Mouse (Mus musculus) forebrain, embryonic 13.5 days (tissue): ENCODE measurements at regions not wholly inside any gene's neighbourhood (a gene's known extent, or its start where the extent isn't known, plus 50 kb on each side); places are given as distances from the start of the nearest gene placed in this dataset.
"Not testable (repeated sequence)": the region's sequence is repeated elsewhere in the genome, so short reads cannot be mapped to it uniquely, and the experiment has no call there.

Source experiments
- ATAC-seq: fragments of 200-750 bp; cut with Nextera tagmentation; 2 replicates; pipeline ENCODE4 v1.8.0; 2017
- H3K27ac ChIP-seq: fragments of 300-500 bp; sonication (generic); 2 replicates; pipeline ENCODE4 v1.5.1; 2015; ENCODE audit warnings: inconsistent platforms, mild to moderate bottlenecking, moderate library complexity
- H3K27me3 ChIP-seq: fragments of 300-500 bp; sonication (generic); 2 replicates; pipeline ENCODE4 v1.6.1; 2015; ENCODE audit warnings: mild to moderate bottlenecking, inconsistent platforms
- H3K36me3 ChIP-seq: fragments of 300-500 bp; sonication (generic); 2 replicates; pipeline ENCODE4 v1.6.1; 2015; ENCODE audit warnings: mild to moderate bottlenecking, inconsistent platforms; ENCODE audit not compliant: poor library complexity, severe bottlenecking
- H3K4me1 ChIP-seq: fragments of 300-500 bp; sonication (generic); 2 replicates; pipeline ENCODE4 v1.6.1; 2015; ENCODE audit warnings: inconsistent platforms
- H3K4me2 ChIP-seq: fragments of 300-500 bp; sonication (generic); 2 replicates; pipeline ENCODE4 v1.6.1; 2015; ENCODE audit warnings: inconsistent platforms, mild to moderate bottlenecking, moderate library complexity
- H3K4me3 ChIP-seq: fragments of 300-500 bp; sonication (generic); 2 replicates; pipeline ENCODE4 v1.5.1; 2015; ENCODE audit warnings: mild to moderate bottlenecking, inconsistent platforms
- H3K9ac ChIP-seq: fragments of 300-500 bp; sonication (generic); 2 replicates; pipeline ENCODE4 v1.6.1; 2015; ENCODE audit warnings: mild to moderate bottlenecking, inconsistent platforms
- H3K9me3 ChIP-seq: fragments of 300-500 bp; sonication (generic); replicated peaks from 2 replicates; pipeline ENCODE4 v1.6.1; 2016; ENCODE audit warnings: inconsistent platforms
- WGBS: fragments of 180-500 bp; shearing (Covaris S2); methylation state at CpG from one replicate; pipeline ENCODE4 v1.1.7; 2015; 5-methylcytosine and 5-hydroxymethylcytosine counted together

GRCm38 (mm10) chr17:62161457-62161856 is 719.7 kb downstream of the Efna5 start:
- 91% methylated on average over 1 of the region's 1 CpGs for WGBS
- H3K4me1 ChIP-seq: no peaks in the 10 kb centered on the region
- no peak overlapping the region for H3K4me3 ChIP-seq
- H3K36me3 ChIP-seq: no peaks in the 10 kb centered on the region
- no peak overlapping the region for H3K27ac ChIP-seq
- H3K27me3 ChIP-seq: no peaks in the 10 kb centered on the region
- no peak for ATAC-seq
- no peaks in the 10 kb centered on the region for H3K9me3 ChIP-seq
- no peak overlapping the region for H3K4me2 ChIP-seq
- no peak overlapping the region for H3K9ac ChIP-seq

- Histone ChIP-seq H3K27ac (no peak overlapping the region), H3K36me3 (no peaks in the 10 kb centered on the region), H3K9me3 (no peaks in the 10 kb centered on the region), H3K4me3 (no peak overlapping the region), H3K4me2 (no peak overlapping the region), H3K27me3 (no peaks in the 10 kb centered on the region), H3K9ac (no peak overlapping the region), H3K4me1 (no peaks in the 10 kb centered on the region)
- ATAC-seq: no peak
- 86% methylated on average over 2 of the region's 2 CpGs for WGBS
These were observed 720.8 kb downstream of the Efna5 start for GRCm38 (mm10) chr17:62160301-62160700.

- no peak overlapping the region for H3K4me3 ChIP-seq
- no peak; the same call in 1 of the 2 replicates for ATAC-seq
- no peaks in the 10 kb centered on the region for H3K9me3 ChIP-seq
These were observed 746.1 kb downstream of the Efna5 start for GRCm38 (mm10) chr17:62135050-62135449.

GRCm38 (mm10) chr17:62111703-62112102 is 769.4 kb downstream of the Efna5 start:
- not testable (repeated sequence) for ATAC-seq, H3K27me3 ChIP-seq, H3K9me3 ChIP-seq, H3K27ac ChIP-seq, H3K36me3 ChIP-seq, H3K4me1 ChIP-seq, H3K4me3 ChIP-seq, H3K9ac ChIP-seq, H3K4me2 ChIP-seq
- WGBS: 94% methylated on average over 3 of the region's 3 CpGs

More at GRCm38 (mm10) chr17:62135050-62135449, 746.1 kb downstream of the Efna5 start:
- Histone ChIP-seq H3K27ac (no peak overlapping the region), H3K36me3 (no peaks in the 10 kb centered on the region), H3K4me2 (no peak overlapping the region), H3K9ac (no peak overlapping the region), H3K4me1 (no peaks in the 10 kb centered on the region), H3K27me3 (no peaks in the 10 kb centered on the region)
- WGBS: 31% methylated on average over 3 of the region's 3 CpGs

- Histone ChIP-seq H3K4me3 (no peak overlapping the region), H3K9ac (no peak overlapping the region), H3K4me2 (no peak overlapping the region), H3K9me3 (no peaks in the 10 kb centered on the region), H3K36me3 (no peaks in the 10 kb centered on the region), H3K4me1 (no peaks in the 10 kb centered on the region), H3K27me3 (no peaks in the 10 kb centered on the region), H3K27ac (no peak overlapping the region)
- ATAC-seq: no peak
These were observed 772.1 kb downstream of the Efna5 start for GRCm38 (mm10) chr17:62109052-62109451.

- H3K4me3 ChIP-seq: no peak overlapping the region
- 56% methylated on average over 4 of the region's 4 CpGs for WGBS
- no peaks in the 10 kb centered on the region for H3K9me3 ChIP-seq
- no peaks in the 10 kb centered on the region for H3K36me3 ChIP-seq
- no peaks in the 10 kb centered on the region for H3K27me3 ChIP-seq
- H3K4me1 ChIP-seq: no peaks in the 10 kb centered on the region
- no peak overlapping the region for H3K4me2 ChIP-seq
- H3K9ac ChIP-seq: no peak overlapping the region
- H3K27ac ChIP-seq: no peak overlapping the region
- ATAC-seq: no peak
These were observed 797.8 kb downstream of the Efna5 start for GRCm38 (mm10) chr17:62083281-62083680.

- Histone ChIP-seq H3K9ac (no peak overlapping the region), H3K36me3 (no peaks in the 10 kb centered on the region), H3K4me2 (no peak overlapping the region), H3K9me3 (no peaks in the 10 kb centered on the region), H3K4me1 (no peaks in the 10 kb centered on the region; the same call in 1 of the 2 replicates), H3K27ac (no peak overlapping the region), H3K4me3 (no peak overlapping the region), H3K27me3 (no peaks in the 10 kb centered on the region)
- WGBS: 52% methylated on average over 7 of the region's 7 CpGs
- ATAC-seq: peak; percentile 43; the same call in 1 of the 2 replicates
These were observed 803.5 kb downstream of the Efna5 start for GRCm38 (mm10) chr17:62077604-62078003.

GRCm38 (mm10) chr17:62064939-62065338 is 816.2 kb downstream of the Efna5 start:
- Histone ChIP-seq H3K9ac (no peak overlapping the region), H3K36me3 (no peaks in the 10 kb centered on the region), H3K4me1 (no peaks in the 10 kb centered on the region), H3K9me3 (no peaks in the 10 kb centered on the region), H3K27me3 (no peaks in the 10 kb centered on the region), H3K27ac (no peak overlapping the region), H3K4me2 (no peak overlapping the region), H3K4me3 (no peak overlapping the region)
- 89% methylated on average over 1 of the region's 1 CpGs for WGBS
- no peak for ATAC-seq

- Histone ChIP-seq H3K4me3 (no peak overlapping the region), H3K27me3 (no peaks in the 10 kb centered on the region), H3K36me3 (no peaks in the 10 kb centered on the region), H3K4me1 (no peaks in the 10 kb centered on the region), H3K9ac (no peak overlapping the region), H3K4me2 (no peak overlapping the region), H3K27ac (no peak overlapping the region), H3K9me3 (no peaks in the 10 kb centered on the region)
- WGBS: 79% methylated on average over 3 of the region's 3 CpGs
- no peak for ATAC-seq
These were observed 823.1 kb downstream of the Efna5 start for GRCm38 (mm10) chr17:62058016-62058415.

GRCm38 (mm10) chr17:62054801-62055200 is 826.3 kb downstream of the Efna5 start:
- no peaks in the 10 kb centered on the region for H3K4me1 ChIP-seq
- no peak overlapping the region for H3K27ac ChIP-seq
- no peak overlapping the region for H3K4me2 ChIP-seq
- H3K9ac ChIP-seq: no peak overlapping the region
- WGBS: 70% methylated on average over 6 of the region's 6 CpGs
- no peak for ATAC-seq
- no peaks in the 10 kb centered on the region for H3K27me3 ChIP-seq
- no peaks in the 10 kb centered on the region for H3K9me3 ChIP-seq
- no peak overlapping the region for H3K4me3 ChIP-seq
- no peaks in the 10 kb centered on the region for H3K36me3 ChIP-seq

- Histone ChIP-seq H3K4me3 (no peak overlapping the region), H3K9ac (no peak overlapping the region), H3K36me3 (no peaks in the 10 kb centered on the region), H3K9me3 (no peaks in the 10 kb centered on the region), H3K27me3 (no peaks in the 10 kb centered on the region), H3K4me2 (no peak overlapping the region), H3K4me1 (no peaks in the 10 kb centered on the region), H3K27ac (no peak overlapping the region)
- ATAC-seq: no peak
- WGBS: 79% methylated on average over 3 of the region's 3 CpGs
These were observed 832.1 kb downstream of the Efna5 start for GRCm38 (mm10) chr17:62048989-62049388.

GRCm38 (mm10) chr17:62030614-62031013 is 850.5 kb downstream of the Efna5 start:
- H3K4me1 ChIP-seq: no peaks in the 10 kb centered on the region
- H3K9ac ChIP-seq: no peak overlapping the region
- H3K36me3 ChIP-seq: no peaks in the 10 kb centered on the region
- 65% methylated on average over 1 of the region's 1 CpGs for WGBS
- no peak overlapping the region for H3K4me3 ChIP-seq
- ATAC-seq: no peak
- H3K9me3 ChIP-seq: no peaks in the 10 kb centered on the region
- no peaks in the 10 kb centered on the region for H3K27me3 ChIP-seq
- H3K4me2 ChIP-seq: no peak overlapping the region
- H3K27ac ChIP-seq: no peak overlapping the region
